Mouse (Mus musculus) heart, embryonic 10.5 days (tissue): ENCODE measurements around the gene Tcl1. TPM values are rescaled to one million over a fixed set of nuclear protein-coding genes. Genes with fewer than 3 reads are reported as not detected.

ENCODE experiments used
- polyA plus RNA-seq: library from polyadenylated mRNA; unstranded; fragments of >200 nt; fragmentation: Nextera tagmentation; extraction: Ambion mirVana; gene quantifications from 2 replicates; pipeline ENCODE4 v1.2.1, GENCODE M21; 2016

Tcl1 gene
- polyA plus RNA-seq, 1 experiment from 2014 or later = not detected

Other genes with a start within 250 kb of the Tcl1 start
- 0.21 and 0.41 TPM in 2 replicates for gene Syne3, start 213.0 kb downstream of the Tcl1 start, polyA plus RNA-seq
- 253 and 312 TPM in 2 replicates for gene Glrx5, start 190.1 kb downstream of the Tcl1 start, polyA plus RNA-seq
- not detected in 2 replicates for gene Tcl1b2, start 76.8 kb downstream of the Tcl1 start, polyA plus RNA-seq
- not detected in 2 replicates for gene Tcl1b1, start 63.1 kb downstream of the Tcl1 start, polyA plus RNA-seq
- not detected in 2 replicates for gene Tcl1b5, start 46.4 kb downstream of the Tcl1 start, polyA plus RNA-seq
- gene Tcl1b3, start 31.8 kb downstream of the Tcl1 start, polyA plus RNA-seq = not detected in 2 replicates
- gene Tcl1b4, start 20.8 kb downstream of the Tcl1 start, polyA plus RNA-seq = not detected in 2 replicates
- 0.21 and 0.64 TPM in 2 replicates for gene Tunar, start 111.1 kb upstream of the Tcl1 start, polyA plus RNA-seq
- gene D430019H16Rik, start 231.1 kb upstream of the Tcl1 start, polyA plus RNA-seq = 0.36 and 1.1 TPM in 2 replicates